Mouse (Mus musculus) CH12.LX (cell line): ENCODE data around the gene Cry2.

ENCODE experiments used
- CTCF ChIP-seq, 2 experiments: IDR thresholded peaks in 1 of 2; conservative IDR thresholded peaks in 1 of 2; 2 replicates each; pipeline ENCODE4 v1.5.1; 2011 to 2012; ENCODE audit warnings: low read depth in 2 of 2, low read length in 2 of 2, improper control_type of control experiment in 1 of 2, inconsistent platforms in 1 of 2, mild to moderate bottlenecking in 1 of 2, moderate library complexity in 1 of 2
- JUND ChIP-seq: conservative IDR thresholded peaks from 2 replicates; pipeline ENCODE4 v1.6.1; 2011; ENCODE audit warnings: low read depth, low read length, improper control_type of control experiment
- MXI1 ChIP-seq: IDR thresholded peaks from 2 replicates; pipeline ENCODE4 v1.6.1; 2011; ENCODE audit warnings: mild to moderate bottlenecking, low read depth, low read length, improper control_type of control experiment
- POLR2A ChIP-seq: IDR thresholded peaks from 2 replicates; pipeline ENCODE4 v1.6.1; 2011; ENCODE audit warnings: low read depth, mild to moderate bottlenecking, improper control_type of control experiment, low read length
- ZC3H11A ChIP-seq: IDR thresholded peaks from 2 replicates; pipeline ENCODE4 v1.6.1; 2012; ENCODE audit warnings: low read depth, mild to moderate bottlenecking, inconsistent platforms, low read length, improper control_type of control experiment
- ZKSCAN1 ChIP-seq: IDR thresholded peaks from 2 replicates; pipeline ENCODE4 v1.6.1; 2012; ENCODE audit warnings: low read depth, inconsistent platforms, low read length, improper control_type of control experiment, borderline replicate concordance

DNA sequence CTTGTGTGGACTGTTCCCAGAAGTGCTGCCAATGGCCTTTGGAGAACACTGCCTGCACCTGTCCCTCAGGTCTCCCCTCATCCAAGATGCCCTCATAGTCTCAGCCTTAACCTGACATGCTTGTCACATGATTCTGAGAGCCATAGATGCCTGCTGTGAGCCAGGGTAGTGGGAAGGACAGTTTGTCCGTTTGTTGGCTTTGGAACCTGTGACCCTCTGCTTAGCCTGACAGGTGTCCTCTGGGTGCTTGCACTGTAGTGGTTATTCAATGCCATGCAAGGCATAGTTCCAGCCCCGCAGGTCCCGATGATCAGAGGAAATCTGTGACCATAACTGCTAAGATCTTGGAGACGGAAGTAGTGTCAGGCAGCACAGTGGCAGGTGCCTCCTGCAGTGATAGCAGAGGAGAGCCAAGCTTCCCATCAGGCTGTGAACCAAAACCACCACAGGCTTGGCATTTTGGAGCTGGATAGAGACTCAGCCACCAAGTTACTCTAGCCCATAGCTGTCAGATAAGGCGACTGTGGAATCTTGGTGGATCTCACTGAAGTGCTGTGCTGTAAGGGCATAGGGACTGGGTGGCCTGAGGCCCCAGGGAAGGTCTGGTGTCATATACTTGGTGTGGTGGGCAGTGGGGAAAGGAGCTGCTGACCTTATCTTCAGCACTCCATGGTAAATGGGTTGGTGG lies 51.8 kb downstream of the Cry2 start, which contains the start of gene 1700029I15Rik:
- TF ChIP-seq MXI1 (no peak), JUND (no peak), ZC3H11A (no peak), CTCF (conservative IDR thresholded peaks at IDR 0.05 in 1 of 2, IDR thresholded peaks at IDR 0.05 in 1 of 2; ENCODE audit: low read depth in 2 of 2, low read length in 2 of 2) (no peak), POLR2A (no peak; the same call in 1 of the 2 replicates), ZKSCAN1 (no peak)
